ENCODE assay signal across 10 mouse cellular contexts in genomic region chr3:131228083-131228482, GRCm38 (mm10). TPM values are rescaled to one million over a fixed set of nuclear protein-coding genes. Genes with fewer than 3 reads are reported as not detected.
DNase-seq lines count a peak whose midpoint lies in the region; ATAC-seq lines count a peak whose summit lies in the region.
"Had no signal": no experiment of that assay in that cellular context is flagged by ENCODE, and none has a peak within 500 bp of the region (broad histone marks: within the 10 kb centered on the region; RNA-seq: fewer than 3 reads in every experiment).

No protein-coding gene starts in this region.

- H3K4me2 ChIP-seq in intestine, embryonic 16.5 days (ENCODE audit: low read depth, low read length), result no peak overlapping the region
- no peak overlapping the region for H3K4me2 ChIP-seq in intestine, embryonic 15.5 days (replicated peaks)
- no peak overlapping the region for H3K4me2 ChIP-seq in neural tube, embryonic 15.5 days
- H3K4me2 ChIP-seq: midbrain, embryonic 12.5 days had no signal

- H3K27me3 ChIP-seq in intestine, embryonic 16.5 days (replicated peaks; ENCODE audit: control insufficient read depth, insufficient read depth, low read length), result no peaks in the 10 kb centered on the region
- no peaks in the 10 kb centered on the region for H3K27me3 ChIP-seq in intestine, embryonic 15.5 days (replicated peaks)
- no peaks in the 10 kb centered on the region for H3K27me3 ChIP-seq in neural tube, embryonic 15.5 days (replicated peaks)
- H3K27me3 ChIP-seq: midbrain, embryonic 12.5 days had no signal

- peak; percentile 42 for DNase-seq in thymus, postnatal 0 days (ENCODE audit: low spot score)
- no peak for DNase-seq in thymus, postnatal 36 days
- no peak for DNase-seq in adipocyte (ENCODE audit: low spot score)

- no peaks in the 10 kb centered on the region for H3K9me3 ChIP-seq in intestine, embryonic 16.5 days (ENCODE audit: control insufficient read depth, low read length)
- no peaks in the 10 kb centered on the region for H3K9me3 ChIP-seq in intestine, embryonic 15.5 days
- H3K9me3 ChIP-seq in neural tube, embryonic 15.5 days (replicated peaks), result no peaks in the 10 kb centered on the region
- H3K9me3 ChIP-seq: midbrain, embryonic 12.5 days had no signal

- no peak overlapping the region for H3K9ac ChIP-seq in intestine, embryonic 16.5 days (ENCODE audit: low read depth, low read length)
- no peak overlapping the region for H3K9ac ChIP-seq in intestine, embryonic 15.5 days
- no peak overlapping the region for H3K9ac ChIP-seq in neural tube, embryonic 15.5 days (replicated peaks)
- H3K9ac ChIP-seq: midbrain, embryonic 12.5 days had no signal

- peak; percentile 10; the same call in 1 of the 2 replicates for ATAC-seq in intestine, embryonic 16.5 days
- ATAC-seq in intestine, embryonic 15.5 days, result no peak
- ATAC-seq in granulocyte monocyte progenitor cell, adult 5-6 weeks (replicated peaks; ENCODE audit: poor library complexity, severe bottlenecking), result peak; percentile 67
- ATAC-seq in neural tube, embryonic 15.5 days (ENCODE audit: low FRiP score), result no peak
- no peak for ATAC-seq in frontal cortex, adult (ENCODE audit: low TSS enrichment)
- ATAC-seq: hindbrain, embryonic 16.5 days had no signal

- no peak overlapping the region for H3K4me3 ChIP-seq in intestine, embryonic 16.5 days (ENCODE audit: low read length)
- no peak overlapping the region for H3K4me3 ChIP-seq in intestine, embryonic 15.5 days (replicated peaks)
- no peak overlapping the region for H3K4me3 ChIP-seq in neural tube, embryonic 15.5 days (replicated peaks)
- H3K4me3 ChIP-seq: midbrain, embryonic 12.5 days had no signal

- H3K4me1 ChIP-seq in intestine, embryonic 16.5 days (ENCODE audit: control insufficient read depth, insufficient read depth, low read length), result no peaks in the 10 kb centered on the region
- no peaks in the 10 kb centered on the region for H3K4me1 ChIP-seq in intestine, embryonic 15.5 days (replicated peaks)
- no peaks in the 10 kb centered on the region for H3K4me1 ChIP-seq in neural tube, embryonic 15.5 days
- H3K4me1 ChIP-seq: midbrain, embryonic 12.5 days had no signal

- H3K27ac ChIP-seq in intestine, embryonic 16.5 days (ENCODE audit: low read length), result no peak overlapping the region
- H3K27ac ChIP-seq in intestine, embryonic 15.5 days, result no peak overlapping the region
- no peak overlapping the region for H3K27ac ChIP-seq in neural tube, embryonic 15.5 days (replicated peaks)
- H3K27ac ChIP-seq: midbrain, embryonic 12.5 days had no signal

- H3K36me3 ChIP-seq in intestine, embryonic 16.5 days (ENCODE audit: control insufficient read depth, insufficient read depth, low read length), result no peaks in the 10 kb centered on the region
- H3K36me3 ChIP-seq in intestine, embryonic 15.5 days, result no peaks in the 10 kb centered on the region
- no peaks in the 10 kb centered on the region for H3K36me3 ChIP-seq in neural tube, embryonic 15.5 days

- whole genome bisulfite sequencing in intestine, embryonic 16.5 days, result 76% methylated on average over 6 of the region's 6 CpGs
- WGBS in intestine, embryonic 15.5 days, result 78% methylated on average over 6 of the region's 6 CpGs
- WGBS in neural tube, embryonic 15.5 days, result 76% methylated on average over 6 of the region's 6 CpGs

RNA-seq across cellular contexts. Expression of gene Hadh, which starts 43.8 kb away (rescaled TPM):
- 369 and 438 TPM in 2 replicates for polyA plus RNA-seq in intestine, embryonic 16.5 days (2015; fragmentation: Nextera tagmentation; extraction: Ambion mirVana)
- 265 and 272 TPM in 2 replicates for polyA plus RNA-seq in intestine, embryonic 15.5 days (2015; fragmentation: Nextera tagmentation; extraction: Ambion mirVana)
- 89.3 and 94.8 TPM in 2 replicates for polyA plus RNA-seq in thymus, postnatal 0 days (2015; fragmentation: Nextera tagmentation; extraction: Ambion mirVana)
- 57.0 and 60.6 TPM in 2 replicates for total RNA-seq in granulocyte monocyte progenitor cell, adult 5-6 weeks (2014; fragmentation: Nextera tagmentation)
- total RNA-seq in granulocyte monocyte progenitor cell, adult 5-6 weeks (2017), result 73.5 and 74.7 TPM in 2 replicates
- 22.5 and 44.9 TPM in 2 replicates for polyA plus RNA-seq in neural tube, embryonic 15.5 days (2015; fragmentation: Nextera tagmentation; extraction: Ambion mirVana)

Comparison
In these comparisons a context has a peak if more than half of its experiments do, and no peak if none do; other contexts are left out.
1. ATAC-seq: peak in intestine, embryonic 16.5 days (single experiment) and granulocyte monocyte progenitor cell, adult 5-6 weeks (single experiment); none in intestine, embryonic 15.5 days (single experiment), neural tube, embryonic 15.5 days (single experiment) and frontal cortex, adult (single experiment).